Mouse (Mus musculus): ENCODE results near the gene Olfr628.
"Not testable (repeated sequence)": the region's sequence is repeated elsewhere in the genome, so short reads cannot be mapped to it uniquely, and the experiment has no call there.

Gene Olfr628

GRCm38 (mm10) chr7:103730074-103730473 lies at the start of gene Olfr628:
TSS of gene Olfr628 (plus strand) at chr7:103730374.
- no peak for DNase-seq (ENCODE audit: low spot score in 2 of 2)

DNA sequence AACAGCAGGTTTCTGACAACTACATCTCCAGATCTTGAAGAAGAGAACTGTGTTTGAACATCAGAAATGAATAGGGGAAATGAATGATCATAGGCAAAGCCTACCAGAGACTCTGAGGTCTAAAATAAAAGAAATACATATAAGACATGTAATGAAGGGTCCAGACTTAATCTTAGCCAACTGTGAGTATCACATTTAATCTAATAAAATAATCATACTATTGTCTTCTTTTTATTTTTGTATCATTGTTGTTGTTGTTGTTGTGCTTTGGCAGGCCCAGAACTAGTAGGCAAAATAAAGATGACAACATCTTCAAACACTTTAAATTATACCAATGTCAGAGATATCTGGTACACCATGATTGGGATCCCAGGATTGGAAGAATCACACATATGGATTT lies 47.8 kb upstream of the Olfr628 start, which contains the start of gene Olfr625-ps1:
TSS of gene Olfr625-ps1 (plus strand) at position 301 of the 400 bp plus-strand sequence.
- DNase-seq (ENCODE audit: low spot score in 2 of 2): no peak

GRCm38 (mm10) chr7:103699469-103699868 lies 30.7 kb upstream of the Olfr628 start:
- no peak for DNase-seq (ENCODE audit: low spot score in 2 of 2)

DNA sequence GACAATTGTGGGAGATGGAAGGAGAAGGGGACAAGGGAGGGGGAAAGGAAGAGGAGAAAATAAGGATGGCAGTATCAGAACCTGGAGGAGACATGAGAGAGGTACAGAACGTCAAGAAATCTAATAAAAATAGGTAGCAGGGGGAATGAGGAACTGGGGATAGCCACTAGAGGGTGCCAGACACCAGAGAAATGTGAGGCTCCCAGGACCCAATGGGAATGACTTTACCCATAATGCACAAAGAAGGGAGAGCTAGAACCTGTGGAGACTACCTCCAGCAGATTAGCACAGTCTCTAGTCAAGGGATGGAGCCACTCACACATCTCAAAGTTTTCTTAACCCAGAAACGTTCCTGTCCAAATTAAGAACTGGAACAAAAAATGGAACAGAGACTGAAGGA lies 18.1 kb upstream of the Olfr628 start:
- peak in 1 of 2 experiments; percentile 15 for DNase-seq (ENCODE audit: low spot score in 2 of 2)

GRCm38 (mm10) chr7:103714371-103714770 lies 15.8 kb upstream of the Olfr628 start, which contains the start of gene Olfr243:
TSS of gene Olfr243 (plus strand) at chr7:103714671.
- no peak for DNase-seq (ENCODE audit: low spot score in 2 of 2)

GRCm38 (mm10) chr7:103716398-103716797 lies 13.8 kb upstream of the Olfr628 start:
- DNase-seq (ENCODE audit: low spot score in 2 of 2): not testable (repeated sequence)

- DNase-seq (ENCODE audit: low spot score in 2 of 2): no peak
These were observed 14.7 kb downstream of the Olfr628 start, which contains the start of gene Olfr629 for GRCm38 (mm10) chr7:103744843-103745242. TSS of gene Olfr629 (minus strand) at chr7:103744943.

GRCm38 (mm10) chr7:103757233-103757632 lies 27.1 kb downstream of the Olfr628 start, which contains the start of gene Olfr630:
TSS of gene Olfr630 (minus strand) at chr7:103757333.
- no peak for DNase-seq (ENCODE audit: low spot score in 2 of 2)

- DNase-seq (ENCODE audit: low spot score in 2 of 2): not testable (repeated sequence)
These were observed 32.0 kb downstream of the Olfr628 start for GRCm38 (mm10) chr7:103762212-103762611.

DNA sequence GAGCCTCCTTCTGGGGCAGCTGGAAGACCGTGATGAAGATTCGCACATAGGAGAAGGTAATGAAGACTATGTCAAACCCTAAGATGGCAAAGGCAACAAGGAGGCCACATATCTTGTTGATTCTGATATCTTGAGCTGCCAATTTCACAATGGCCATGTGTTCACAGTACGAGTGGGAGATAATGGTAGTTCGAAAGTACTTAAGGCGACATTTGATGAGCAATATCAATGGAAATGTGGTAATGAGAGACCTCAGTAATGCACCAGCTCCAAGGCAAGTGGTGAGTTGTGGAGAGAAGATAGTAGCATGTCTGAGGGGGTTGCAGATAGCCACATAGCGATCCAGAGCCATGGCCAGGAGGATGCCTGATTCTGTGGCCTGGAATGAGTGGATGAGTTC lies 37.5 kb downstream of the Olfr628 start:
- not testable (repeated sequence) for DNase-seq (ENCODE audit: low spot score in 2 of 2)

DNA sequence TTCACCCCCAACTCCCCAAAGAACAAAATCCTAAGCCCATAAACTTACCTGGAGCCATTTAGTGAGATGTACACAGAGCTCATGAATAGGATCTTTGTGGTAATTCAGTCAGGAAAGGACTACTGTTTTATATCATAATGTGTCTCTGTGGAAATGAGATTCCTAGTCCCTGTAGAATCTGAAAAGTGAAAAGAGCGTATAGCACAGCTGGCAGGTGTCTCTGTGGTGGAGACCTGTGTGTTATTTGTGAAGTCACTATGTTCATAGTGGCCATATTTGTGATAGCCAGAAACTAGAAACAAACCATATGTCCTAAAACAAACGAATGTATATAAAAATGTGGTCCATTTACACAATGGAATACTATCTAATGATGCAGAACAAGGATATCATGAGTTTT lies 41.3 kb downstream of the Olfr628 start, which contains the start of gene Olfr69:
TSS of gene Olfr69 (minus strand) at position 101 of the 400 bp plus-strand sequence.
- no peak for DNase-seq (ENCODE audit: low spot score in 2 of 2)

GRCm38 (mm10) chr7:103777652-103778051 lies 47.5 kb downstream of the Olfr628 start:
- not testable (repeated sequence) for DNase-seq (ENCODE audit: low spot score in 2 of 2)

GRCm38 (mm10) chr7:103779598-103779997 lies 49.4 kb downstream of the Olfr628 start, which contains the start of gene Olfr68:
TSS of gene Olfr68 (minus strand) at chr7:103779698.
- DNase-seq (ENCODE audit: low spot score in 2 of 2): no peak
